Mouse (Mus musculus) stomach, postnatal 0 days (tissue): ENCODE measurements around the gene Nhlrc2. TPM values are rescaled to one million over a fixed set of nuclear protein-coding genes. Genes with fewer than 3 reads are reported as not detected.

Source experiments
- ATAC-seq: fragments of 200-750 bp; cut with Nextera tagmentation; 2 replicates; pipeline ENCODE4 v1.8.0; 2017; ENCODE audit not compliant: low FRiP score, low TSS enrichment
- DNase-seq: peaks from one replicate; pipeline ENCODE4 v3.0.0-alpha.2; 2016; ENCODE audit warnings: low spot score
- H3K27ac ChIP-seq: fragments of 300-500 bp; sonication (generic); replicated peaks from 2 replicates; pipeline ENCODE4 v1.5.1; 2014; ENCODE audit warnings: mild to moderate bottlenecking, control low read depth
- H3K27me3 ChIP-seq: fragments of 300-500 bp; sonication (generic); 2 replicates; pipeline ENCODE4 v1.6.1; 2014; ENCODE audit warnings: low read length; ENCODE audit not compliant: control insufficient read depth, insufficient read depth
- H3K36me3 ChIP-seq: fragments of 300-500 bp; sonication (generic); 2 replicates; pipeline ENCODE4 v1.6.1; 2014; ENCODE audit warnings: low read length, mixed read lengths; ENCODE audit not compliant: control insufficient read depth, insufficient read depth
- H3K4me1 ChIP-seq: fragments of 300-500 bp; sonication (generic); replicated peaks from 2 replicates; pipeline ENCODE4 v1.6.1; 2014; ENCODE audit warnings: antibody characterized with exemption; ENCODE audit not compliant: control insufficient read depth, insufficient read depth
- H3K4me2 ChIP-seq: fragments of 300-500 bp; sonication (generic); replicated peaks from 2 replicates; pipeline ENCODE4 v1.6.1; 2014; ENCODE audit warnings: low read depth, mild to moderate bottlenecking, control low read depth, moderate library complexity
- H3K4me3 ChIP-seq: fragments of 300-500 bp; sonication (generic); 2 replicates; pipeline ENCODE4 v1.5.1; 2014; ENCODE audit warnings: low read depth, low read length, control low read depth
- H3K9ac ChIP-seq: fragments of 300-500 bp; sonication (generic); 2 replicates; pipeline ENCODE4 v1.6.1; 2014; ENCODE audit warnings: mild to moderate bottlenecking, low read length, control low read depth, mixed read lengths
- H3K9me3 ChIP-seq: fragments of 300-500 bp; sonication (generic); 2 replicates; pipeline ENCODE4 v1.6.1; 2016; ENCODE audit warnings: low read length; ENCODE audit not compliant: control insufficient read depth
- CTCF ChIP-seq: IDR thresholded peaks from 2 replicates; pipeline ENCODE4 v1.5.1; 2016; ENCODE audit warnings: antibody characterized with exemption, low read depth, mild to moderate bottlenecking, moderate library complexity
- EP300 ChIP-seq: optimal IDR thresholded peaks from 2 replicates; pipeline ENCODE3; 2016; ENCODE audit warnings: antibody characterized with exemption
- WGBS: fragments of 180-500 bp; shearing (Covaris S2); extraction: QIAGEN DNeasy Blood & Tissue Kit; methylation state at CpG from one replicate; pipeline ENCODE4 v1.1.7; 2014; 5-methylcytosine and 5-hydroxymethylcytosine counted together
- polyA plus RNA-seq: library from polyadenylated mRNA; unstranded; fragments of >200 nt; fragmentation: Nextera tagmentation; extraction: Ambion mirVana; gene quantifications from 2 replicates; pipeline ENCODE4 v1.2.1, GENCODE M21; 2015

Nhlrc2 gene
- polyA plus RNA-seq, 1 experiment from 2014 or later = 8.2 TPM

DNA sequence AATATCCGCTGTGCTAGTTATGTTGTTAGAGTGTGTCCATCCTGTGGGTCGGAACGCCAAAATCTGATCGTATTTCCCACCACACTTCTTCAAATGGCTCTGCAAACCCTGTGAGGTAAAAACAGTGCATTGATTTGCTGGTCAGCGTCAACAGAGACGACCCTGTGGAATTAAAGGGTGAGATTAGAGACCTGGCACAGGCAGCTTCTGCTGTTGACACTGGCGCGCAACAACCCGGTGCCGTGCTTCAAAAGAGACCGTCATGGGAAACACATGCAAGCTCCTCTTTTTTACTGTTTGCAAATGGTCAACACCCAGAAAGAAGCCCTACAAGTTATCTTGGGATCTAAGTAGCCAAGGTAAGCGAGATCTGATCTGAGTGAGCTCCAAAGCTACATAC lies 16.8 kb upstream of the Nhlrc2 start:
- WGBS = 69% methylated on average over 12 of the region's 12 CpGs
- Histone ChIP-seq H3K36me3 (peaks cover 6% of the 10 kb centered on the region), H3K4me1 (no peaks in the 10 kb centered on the region), H3K27ac (no peak overlapping the region), H3K9me3 (no peaks in the 10 kb centered on the region), H3K4me2 (no peak overlapping the region), H3K4me3 (no peak overlapping the region), H3K27me3 (no peaks in the 10 kb centered on the region), H3K9ac (no peak overlapping the region)
- ATAC-seq (no peak), DNase-seq (no peak)
- TF ChIP-seq CTCF (no peak), EP300 (no peak)

DNA sequence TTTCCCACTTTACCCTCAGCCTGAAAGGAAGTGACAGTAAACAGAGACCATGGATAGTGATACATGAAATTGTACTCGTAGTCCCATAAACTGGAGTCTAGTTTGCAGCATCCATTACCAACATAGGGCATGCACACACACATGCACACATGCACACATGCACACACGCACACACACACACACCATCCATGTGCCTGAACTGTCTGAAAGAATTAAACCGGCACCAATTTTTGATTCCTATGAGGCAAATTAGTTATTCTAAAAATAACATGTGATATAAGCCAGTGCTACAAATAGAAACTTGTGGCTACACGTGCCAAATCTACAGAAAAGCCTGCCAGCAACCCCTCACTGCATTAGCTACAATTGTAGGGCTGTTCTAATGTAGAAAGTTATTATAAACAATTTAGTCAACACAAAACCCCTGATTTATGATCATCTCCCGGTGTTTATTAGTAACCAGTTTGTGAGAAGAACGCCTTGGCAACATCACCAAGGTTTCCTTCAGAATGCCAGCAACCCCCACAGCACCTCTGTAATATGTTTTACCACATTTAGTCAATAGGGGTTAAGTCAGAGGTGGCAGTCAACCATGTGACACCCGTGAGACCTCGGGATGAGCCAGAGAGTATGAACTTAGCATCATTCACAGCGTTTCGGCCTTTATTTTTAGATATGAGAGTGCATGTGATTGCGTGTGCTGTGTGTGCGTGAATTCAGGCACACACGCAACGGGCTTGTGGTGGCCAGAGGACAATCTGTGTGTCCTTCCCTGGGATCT lies 14.6 kb upstream of the Nhlrc2 start:
- DNase-seq = no peak
- ATAC-seq = peak; percentile 78; the same call in 1 of the 2 replicates
- no peak overlapping the region for H3K4me3 ChIP-seq
- no peak overlapping the region for H3K9ac ChIP-seq
- no peaks in the 10 kb centered on the region for H3K9me3 ChIP-seq
- H3K4me2 ChIP-seq = no peak overlapping the region
- peaks cover 6% of the 10 kb centered on the region for H3K36me3 ChIP-seq
- no peaks in the 10 kb centered on the region for H3K27me3 ChIP-seq
- no peaks in the 10 kb centered on the region for H3K4me1 ChIP-seq
- TF ChIP-seq CTCF = no peak
- peak; percentile 85 for TF ChIP-seq EP300
- peak overlapping the region; percentile 41 for H3K27ac ChIP-seq
- WGBS = 55% methylated on average over 14 of the region's 14 CpGs

DNA sequence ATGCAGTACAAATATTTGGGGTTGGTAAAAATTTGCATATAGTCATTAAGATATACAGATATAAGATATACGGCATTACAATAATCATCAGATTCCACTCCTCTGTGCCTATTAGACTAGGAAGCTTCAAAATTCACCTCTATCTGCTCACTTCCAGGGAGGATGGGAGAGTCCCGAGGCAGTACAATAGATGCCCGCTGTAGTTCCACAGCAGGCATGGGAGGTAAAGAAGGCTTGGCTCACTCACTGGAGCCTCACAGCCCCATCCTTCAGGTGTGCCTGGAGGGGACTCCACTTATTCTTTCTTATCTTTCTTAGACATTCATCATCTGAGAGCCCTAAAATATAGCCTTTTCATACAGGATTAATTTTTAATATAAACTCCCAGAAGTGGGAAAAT lies 13.7 kb upstream of the Nhlrc2 start:
- Histone ChIP-seq H3K9me3 (no peaks in the 10 kb centered on the region), H3K36me3 (peaks cover 6% of the 10 kb centered on the region), H3K4me2 (no peak overlapping the region), H3K27ac (no peak overlapping the region; the same call in 1 of the 2 replicates), H3K4me3 (no peak overlapping the region), H3K4me1 (no peaks in the 10 kb centered on the region), H3K9ac (no peak overlapping the region), H3K27me3 (no peaks in the 10 kb centered on the region)
- 68% methylated on average over 3 of the region's 3 CpGs for WGBS
- TF ChIP-seq CTCF = no peak
- TF ChIP-seq EP300 = no peak
- no peak for DNase-seq
- no peak for ATAC-seq

DNA sequence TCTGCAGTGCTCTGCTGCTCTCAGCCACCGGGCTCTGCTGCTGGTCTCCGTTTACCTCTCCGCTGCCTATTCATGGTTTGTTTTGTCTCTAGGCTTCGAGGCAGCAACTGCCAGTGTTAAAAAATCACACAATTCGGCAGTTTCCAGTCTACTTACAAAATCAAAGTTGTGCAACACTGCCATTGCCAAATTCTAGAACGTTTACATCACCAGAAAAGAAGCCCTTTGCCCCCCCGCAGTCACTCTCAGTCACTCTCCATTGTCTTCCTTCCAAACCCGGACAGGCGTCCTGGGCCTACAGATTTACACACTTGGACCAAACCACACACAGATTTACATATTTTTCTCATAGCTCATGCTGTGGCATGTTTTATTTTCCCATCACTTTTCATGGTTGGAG lies 13.0 kb upstream of the Nhlrc2 start:
- Histone ChIP-seq H3K9ac (no peak overlapping the region), H3K36me3 (peaks cover 6% of the 10 kb centered on the region), H3K27me3 (no peaks in the 10 kb centered on the region), H3K4me1 (no peaks in the 10 kb centered on the region), H3K9me3 (no peaks in the 10 kb centered on the region), H3K27ac (peak overlapping the region; percentile 77), H3K4me2 (no peak overlapping the region), H3K4me3 (no peak overlapping the region)
- DNase-seq (no peak), ATAC-seq (no peak)
- WGBS = 37% methylated on average over 9 of the region's 9 CpGs
- TF ChIP-seq CTCF = no peak
- TF ChIP-seq EP300 = no peak

GRCm38 (mm10) chr19:56535765-56536164 lies 12.3 kb upstream of the Nhlrc2 start:
- peak; percentile 39; the same call in 1 of the 2 replicates for ATAC-seq
- Histone ChIP-seq H3K4me1 (no peaks in the 10 kb centered on the region), H3K9me3 (no peaks in the 10 kb centered on the region), H3K27me3 (no peaks in the 10 kb centered on the region), H3K4me3 (no peak overlapping the region), H3K36me3 (peaks cover 6% of the 10 kb centered on the region), H3K27ac (peak overlapping the region; percentile 36; the same call in 1 of the 2 replicates), H3K4me2 (no peak overlapping the region), H3K9ac (no peak overlapping the region; the same call in 1 of the 2 replicates)
- TF ChIP-seq CTCF (no peak), EP300 (no peak)
- WGBS = 75% methylated on average over 9 of the region's 9 CpGs
- DNase-seq = no peak

- no peak overlapping the region for H3K4me3 ChIP-seq
- WGBS = 89% methylated on average over 12 of the region's 12 CpGs
- H3K36me3 ChIP-seq = peaks cover 13% of the 10 kb centered on the region; the same call in 1 of the 2 replicates
- DNase-seq = no peak
- H3K27ac ChIP-seq = no peak overlapping the region
- no peaks in the 10 kb centered on the region for H3K27me3 ChIP-seq
- no peaks in the 10 kb centered on the region for H3K4me1 ChIP-seq
- no peak for TF ChIP-seq CTCF
- TF ChIP-seq EP300 = no peak
- no peaks in the 10 kb centered on the region for H3K9me3 ChIP-seq
- H3K4me2 ChIP-seq = no peak overlapping the region
- ATAC-seq = no peak
- H3K9ac ChIP-seq = no peak overlapping the region
Observed at GRCm38 (mm10) chr19:56543320-56543719, 4.7 kb upstream of the Nhlrc2 start.
